Mouse (Mus musculus) monocyte, adult 59 days (primary cell): ENCODE measurements around the gene Gm20894. TPM values are rescaled to one million over a fixed set of nuclear protein-coding genes. Genes with fewer than 3 reads are reported as not detected.

Experiments
- total RNA-seq, 2 experiments: library from RNA; stranded (reverse); gene quantifications; one replicate each; pipeline ENCODE4 v1.2.4; 2023

The Gm20894 gene
- not detected for total RNA-seq

GRCm38 (mm10) chrY:28271412-28271811 lies at the start of gene Gm20894:
Gene Gm20894, minus strand, starts transcription at chrY:28271512.

